Mouse (Mus musculus): ENCODE results near the gene Zmynd15. TPM values are rescaled to one million over a fixed set of nuclear protein-coding genes. Genes with fewer than 3 reads are reported as not detected.

Zmynd15 gene
- polyA plus RNA-seq, 1 experiment, result not detected

- H3K4me3 ChIP-seq (ENCODE audit: insufficient read depth, low read depth, low read length), result no peak overlapping the region
- no peaks in the 10 kb centered on the region for H3K4me1 ChIP-seq (ENCODE audit: control insufficient read depth, insufficient read depth, insufficient read length, low read length)
- no peak overlapping the region for H3K27ac ChIP-seq (replicated peaks; ENCODE audit: low read depth, low read length)
Measured at GRCm38 (mm10) chr11:70437426-70437825, 21.8 kb upstream of the Zmynd15 start.

- H3K4me3 ChIP-seq (ENCODE audit: insufficient read depth, low read depth, low read length), result no peak overlapping the region
- H3K27ac ChIP-seq (replicated peaks; ENCODE audit: low read depth, low read length), result no peak overlapping the region
- H3K4me1 ChIP-seq (ENCODE audit: control insufficient read depth, insufficient read depth, insufficient read length, low read length), result no peaks in the 10 kb centered on the region
Measured at GRCm38 (mm10) chr11:70438728-70439374, 20.4 kb upstream of the Zmynd15 start.

- Histone ChIP-seq H3K4me1 (ENCODE audit: control insufficient read depth, insufficient read depth, insufficient read length, low read length) (no peaks in the 10 kb centered on the region), H3K27ac (replicated peaks; ENCODE audit: low read depth, low read length) (no peak overlapping the region), H3K4me3 (ENCODE audit: insufficient read depth, low read depth, low read length) (no peak overlapping the region)
Measured at GRCm38 (mm10) chr11:70440637-70441036, 18.6 kb upstream of the Zmynd15 start.

- H3K4me1 ChIP-seq (ENCODE audit: control insufficient read depth, insufficient read depth, insufficient read length, low read length), result no peaks in the 10 kb centered on the region
- no peak overlapping the region for H3K4me3 ChIP-seq (ENCODE audit: insufficient read depth, low read depth, low read length)
- H3K27ac ChIP-seq (replicated peaks; ENCODE audit: low read depth, low read length), result no peak overlapping the region
Measured at GRCm38 (mm10) chr11:70441882-70442281, 17.4 kb upstream of the Zmynd15 start.

GRCm38 (mm10) chr11:70443964-70444363, 15.3 kb upstream of the Zmynd15 start:
- Histone ChIP-seq H3K4me1 (ENCODE audit: control insufficient read depth, insufficient read depth, insufficient read length, low read length) (no peaks in the 10 kb centered on the region), H3K4me3 (ENCODE audit: insufficient read depth, low read depth, low read length) (no peak overlapping the region)

GRCm38 (mm10) chr11:70444667-70445066, 14.6 kb upstream of the Zmynd15 start:
- no peak overlapping the region for H3K27ac ChIP-seq (replicated peaks; ENCODE audit: low read depth, low read length)
- H3K4me3 ChIP-seq (ENCODE audit: insufficient read depth, low read depth, low read length), result no peak overlapping the region
- no peaks in the 10 kb centered on the region for H3K4me1 ChIP-seq (ENCODE audit: control insufficient read depth, insufficient read depth, insufficient read length, low read length)

More at GRCm38 (mm10) chr11:70443964-70444363, 15.3 kb upstream of the Zmynd15 start:
- no peak overlapping the region for H3K27ac ChIP-seq (replicated peaks; ENCODE audit: low read depth, low read length)

- Histone ChIP-seq H3K27ac (replicated peaks; ENCODE audit: low read depth, low read length) (peak overlapping the region; percentile 28; the same call in 1 of the 2 replicates), H3K4me3 (ENCODE audit: insufficient read depth, low read depth, low read length) (no peak overlapping the region), H3K4me1 (ENCODE audit: control insufficient read depth, insufficient read depth, insufficient read length, low read length) (no peaks in the 10 kb centered on the region)
Measured at GRCm38 (mm10) chr11:70446756-70447155, 12.5 kb upstream of the Zmynd15 start.

GRCm38 (mm10) chr11:70447373-70447772, 11.9 kb upstream of the Zmynd15 start:
- Histone ChIP-seq H3K27ac (replicated peaks; ENCODE audit: low read depth, low read length) (peak overlapping the region; percentile 28; the same call in 1 of the 2 replicates), H3K4me3 (ENCODE audit: insufficient read depth, low read depth, low read length) (no peak overlapping the region), H3K4me1 (ENCODE audit: control insufficient read depth, insufficient read depth, insufficient read length, low read length) (no peaks in the 10 kb centered on the region)

GRCm38 (mm10) chr11:70450926-70451325, 8.3 kb upstream of the Zmynd15 start:
- Histone ChIP-seq H3K4me3 (ENCODE audit: insufficient read depth, low read depth, low read length) (no peak overlapping the region), H3K4me1 (ENCODE audit: control insufficient read depth, insufficient read depth, insufficient read length, low read length) (no peaks in the 10 kb centered on the region; the same call in 1 of the 2 replicates)

GRCm38 (mm10) chr11:70451797-70452498, 7.3 kb upstream of the Zmynd15 start, which contains the start of gene Med11:
Gene Med11, plus strand, starts transcription at chr11:70451919.
- H3K4me1 ChIP-seq (ENCODE audit: control insufficient read depth, insufficient read depth, insufficient read length, low read length), result no peaks in the 10 kb centered on the region; the same call in 1 of the 2 replicates
- peak within 1 kb of the TSS; percentile 79 for H3K4me3 ChIP-seq (ENCODE audit: insufficient read depth, low read depth, low read length)
- peak within 1 kb of the TSS; percentile 98 for H3K27ac ChIP-seq (replicated peaks; ENCODE audit: low read depth, low read length)

More at GRCm38 (mm10) chr11:70450926-70451325, 8.3 kb upstream of the Zmynd15 start:
- no peak overlapping the region for H3K27ac ChIP-seq (replicated peaks; ENCODE audit: low read depth, low read length)

- Histone ChIP-seq H3K4me3 (ENCODE audit: insufficient read depth, low read depth, low read length) (no peak overlapping the region), H3K27ac (replicated peaks; ENCODE audit: low read depth, low read length) (peak overlapping the region; percentile 74), H3K4me1 (ENCODE audit: control insufficient read depth, insufficient read depth, insufficient read length, low read length) (no peaks in the 10 kb centered on the region; the same call in 1 of the 2 replicates)
Measured at GRCm38 (mm10) chr11:70453261-70454044, 5.8 kb upstream of the Zmynd15 start.

GRCm38 (mm10) chr11:70459601-70460101, 418 bp downstream of the Zmynd15 start, which contains the start of gene Cxcl16:
Gene Cxcl16, minus strand, starts transcription at chr11:70459984.
- Histone ChIP-seq H3K4me3 (ENCODE audit: insufficient read depth, low read depth, low read length) (peak within 1 kb of the TSS; percentile 93), H3K4me1 (ENCODE audit: control insufficient read depth, insufficient read depth, insufficient read length, low read length) (no peaks in the 10 kb centered on the region; the same call in 1 of the 2 replicates), H3K27ac (replicated peaks; ENCODE audit: low read depth, low read length) (peak within 1 kb of the TSS; percentile 75)

- no peak overlapping the region for H3K4me3 ChIP-seq (ENCODE audit: insufficient read depth, low read depth, low read length)
- H3K27ac ChIP-seq (replicated peaks; ENCODE audit: low read depth, low read length), result no peak overlapping the region
- H3K4me1 ChIP-seq (ENCODE audit: control insufficient read depth, insufficient read depth, insufficient read length, low read length), result no peaks in the 10 kb centered on the region
Measured at GRCm38 (mm10) chr11:70463970-70464369, 4.7 kb downstream of the Zmynd15 start.

GRCm38 (mm10) chr11:70465211-70465610, 6.0 kb downstream of the Zmynd15 start:
- Histone ChIP-seq H3K4me1 (ENCODE audit: control insufficient read depth, insufficient read depth, insufficient read length, low read length) (no peaks in the 10 kb centered on the region), H3K27ac (replicated peaks; ENCODE audit: low read depth, low read length) (no peak overlapping the region), H3K4me3 (ENCODE audit: insufficient read depth, low read depth, low read length) (no peak overlapping the region; the same call in 1 of the 2 replicates)

GRCm38 (mm10) chr11:70465824-70466223, 6.6 kb downstream of the Zmynd15 start:
- 0 out of 2 replicates have a peak overlapping the region, but pooled peaks have one; percentile 15 for H3K4me3 ChIP-seq (ENCODE audit: insufficient read depth, low read depth, low read length)
- no peaks in the 10 kb centered on the region for H3K4me1 ChIP-seq (ENCODE audit: control insufficient read depth, insufficient read depth, insufficient read length, low read length)
- H3K27ac ChIP-seq (replicated peaks; ENCODE audit: low read depth, low read length), result no peak overlapping the region
